Mouse (Mus musculus) heart, adult 11 months (tissue): ENCODE measurements around the gene Gm20388.

Source experiments
- DNase-seq: peaks from one replicate; pipeline ENCODE4 v3.0.0; 2022

The Gm20388 gene

GRCm38 (mm10) chr8:122906463-122907021 is 2995.9 kb downstream of the Gm20388 start:
- peak; percentile 99 for DNase-seq

- DNase-seq: no peak
Measured at GRCm38 (mm10) chr8:122912150-122912549, 3001.5 kb downstream of the Gm20388 start.

DNA sequence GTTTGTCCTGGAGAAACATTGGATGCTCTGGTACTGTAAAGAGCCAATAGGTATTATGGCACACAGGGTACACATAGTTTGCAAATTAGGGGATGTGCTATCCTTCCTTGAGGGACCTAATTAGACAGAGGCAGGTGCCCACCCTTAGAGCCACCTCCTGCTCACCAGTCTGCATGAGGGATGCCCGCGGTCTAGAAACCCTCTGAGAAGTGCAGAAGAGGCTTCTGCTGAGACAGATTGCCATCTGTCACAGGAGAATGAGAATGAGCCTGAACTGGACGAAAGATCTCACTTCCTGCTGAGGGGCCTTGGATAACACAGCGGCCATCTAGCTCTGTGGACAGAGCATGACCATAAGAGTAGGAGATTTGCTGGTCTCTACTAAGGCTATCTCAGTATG is 3002.2 kb downstream of the Gm20388 start:
- DNase-seq: no peak

GRCm38 (mm10) chr8:122916766-122917165 is 3006.1 kb downstream of the Gm20388 start:
- peak; percentile 73 for DNase-seq

DNA sequence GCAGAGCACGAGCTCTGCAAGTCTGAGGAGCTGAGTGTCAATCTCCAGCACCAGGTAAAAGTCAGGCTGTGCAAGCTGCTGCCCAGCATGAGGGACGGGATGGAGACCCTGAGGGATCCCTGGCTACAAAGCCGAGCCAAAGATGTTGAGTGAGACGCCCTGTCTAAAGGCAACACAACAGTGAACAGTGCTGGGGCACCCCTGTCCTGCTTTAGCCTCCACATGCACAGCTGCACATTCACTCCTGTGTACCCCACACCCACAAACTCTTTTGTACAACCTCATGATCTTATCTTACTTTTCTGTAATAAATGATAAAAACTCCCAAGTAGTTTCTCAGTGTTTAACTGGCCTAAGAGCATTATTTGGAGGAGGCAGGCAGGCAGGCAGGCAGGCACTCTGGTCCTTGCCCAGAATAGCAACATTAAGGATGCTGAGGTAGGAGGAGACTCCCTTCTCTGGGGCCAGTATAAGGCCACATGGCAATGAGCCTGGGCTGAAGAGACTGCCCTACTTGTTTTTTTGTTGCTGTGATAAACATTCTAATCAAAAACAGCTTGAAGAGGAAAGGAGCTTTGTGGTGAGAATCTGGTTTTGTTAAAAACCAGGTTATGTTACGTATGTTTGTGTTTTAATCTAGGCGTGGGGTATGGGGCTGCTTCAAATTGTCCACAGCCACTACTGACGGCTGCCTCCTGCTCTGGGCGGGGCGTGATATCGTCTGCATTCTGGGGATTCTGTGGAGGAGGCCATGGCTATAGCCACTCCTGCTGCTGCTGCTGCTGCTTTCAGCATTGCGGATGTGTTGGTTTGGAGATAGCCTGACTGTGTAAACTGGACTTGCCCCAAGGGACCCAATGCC is 3007.1 kb downstream of the Gm20388 start:
- peak; percentile 97 for DNase-seq

GRCm38 (mm10) chr8:122918438-122919107 is 3007.9 kb downstream of the Gm20388 start:
- peak; percentile 75 for DNase-seq

- DNase-seq: no peak
Measured at GRCm38 (mm10) chr8:122920890-122921289, 3010.2 kb downstream of the Gm20388 start.

GRCm38 (mm10) chr8:122922945-122923344 is 3012.3 kb downstream of the Gm20388 start:
- DNase-seq: no peak

DNA sequence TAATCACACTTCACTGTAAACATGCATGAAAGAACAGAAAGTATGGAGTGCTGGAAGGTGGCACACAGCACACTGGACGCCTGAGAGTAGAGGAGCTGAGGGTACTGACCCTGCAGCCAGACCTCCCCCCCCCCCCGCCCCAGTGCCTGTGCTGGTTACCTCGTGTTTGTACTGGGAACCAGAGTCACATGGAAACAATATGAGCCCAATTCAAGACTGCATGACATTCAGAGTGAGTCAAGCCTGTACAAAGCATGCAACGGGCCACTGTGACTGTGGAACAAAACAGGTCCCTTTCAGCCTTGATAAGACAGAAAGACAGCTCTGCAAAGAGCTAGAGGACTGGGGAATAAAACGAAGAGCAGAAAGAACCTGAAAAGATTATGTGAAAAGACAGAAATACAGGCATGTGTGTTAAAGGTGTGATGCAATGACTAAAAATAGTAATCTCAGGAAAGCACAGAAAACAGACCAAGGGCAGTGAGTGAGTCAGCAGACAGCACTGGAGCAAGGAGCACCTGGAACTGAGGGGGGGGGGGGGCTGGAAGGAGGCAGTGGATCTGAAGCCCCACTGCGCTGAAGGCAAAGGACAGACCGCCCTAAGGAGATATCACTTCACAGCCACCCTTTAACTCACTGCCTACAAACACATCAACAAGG is 3012.9 kb downstream of the Gm20388 start:
- DNase-seq: peak; percentile 91

DNA sequence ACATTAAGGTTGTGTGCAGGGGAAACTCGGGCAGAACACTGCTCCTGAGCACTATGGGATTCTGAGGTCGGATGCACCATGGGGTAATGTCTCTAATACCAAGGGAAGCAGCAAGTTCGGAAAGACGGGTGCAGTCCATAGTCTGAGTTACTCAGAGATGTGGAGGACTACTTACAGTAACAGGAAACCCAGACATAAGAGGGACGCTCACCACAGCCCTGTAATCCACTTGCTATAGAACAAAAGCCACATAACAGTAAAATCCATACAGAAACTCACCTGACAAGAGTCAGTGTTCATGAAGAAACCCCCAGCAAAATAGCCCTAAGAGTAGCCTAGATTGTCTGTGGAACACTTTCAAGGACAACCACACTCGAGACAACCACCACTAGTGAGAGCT is 3013.4 kb downstream of the Gm20388 start:
- no peak for DNase-seq

- DNase-seq: peak; percentile 52
Measured at GRCm38 (mm10) chr8:122925939-122926722, 3015.5 kb downstream of the Gm20388 start.

DNA sequence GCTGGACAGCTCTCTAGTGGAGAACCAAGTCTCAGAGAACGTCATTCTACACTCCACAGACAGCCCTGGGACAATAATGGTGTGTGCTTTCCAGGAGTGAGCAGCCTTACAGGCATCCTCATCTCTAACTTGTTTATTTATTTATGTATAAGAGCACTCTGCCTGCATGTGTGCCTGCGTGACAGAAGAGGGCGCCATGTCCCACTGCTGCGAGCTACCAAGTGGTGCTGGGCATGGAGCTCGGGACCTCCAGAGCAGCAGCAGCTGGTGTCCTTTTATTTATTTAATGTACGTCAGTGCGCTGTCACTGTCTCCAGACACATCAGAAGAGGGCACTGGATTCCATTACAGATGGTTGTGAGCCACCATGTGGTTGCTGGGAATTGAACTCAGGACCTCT is 3016.1 kb downstream of the Gm20388 start:
- peak; percentile 70 for DNase-seq

DNA sequence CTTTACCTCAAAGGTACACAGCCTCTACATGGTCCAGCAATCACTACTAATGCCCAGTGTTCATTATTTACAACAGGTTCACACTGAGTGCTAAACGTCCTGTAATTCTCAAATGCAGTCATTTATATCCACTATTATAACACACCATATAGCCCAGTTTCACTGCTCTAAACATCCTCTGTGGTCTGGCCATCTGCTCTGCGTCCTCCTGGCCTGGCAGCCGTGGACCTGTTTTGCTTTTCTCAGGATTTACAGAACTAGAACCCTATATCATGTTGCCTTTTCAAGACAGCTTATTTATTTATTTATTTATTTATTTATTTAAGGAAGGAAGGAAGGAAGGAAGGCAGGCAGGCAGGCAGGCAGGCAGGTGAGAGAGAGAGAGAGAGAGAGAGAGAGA is 3017.2 kb downstream of the Gm20388 start:
- DNase-seq: no peak

GRCm38 (mm10) chr8:122928631-122929224 is 3018.1 kb downstream of the Gm20388 start:
- DNase-seq: peak; percentile 92

GRCm38 (mm10) chr8:122931834-122932560 is 3021.4 kb downstream of the Gm20388 start:
- peak; percentile 82 for DNase-seq

DNA sequence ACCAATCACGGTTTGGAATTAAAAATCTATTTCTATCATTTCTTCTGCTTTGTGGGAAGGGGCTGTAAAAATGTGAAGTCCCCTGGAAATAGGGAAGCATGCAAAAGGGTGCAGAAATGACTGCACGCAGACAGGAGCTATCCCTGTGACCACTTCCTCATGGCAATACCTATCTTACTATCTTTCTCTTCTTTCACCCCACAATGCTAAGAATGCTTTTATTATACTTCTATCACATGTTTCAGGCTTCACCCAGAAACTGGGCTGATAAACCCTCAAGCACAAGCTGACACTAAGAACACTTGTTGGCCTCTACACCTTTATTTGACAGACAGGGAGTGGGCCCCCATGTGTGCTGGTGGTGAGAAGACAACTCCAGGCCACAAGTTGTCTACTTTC is 3021.9 kb downstream of the Gm20388 start:
- peak; percentile 68 for DNase-seq

- no peak for DNase-seq
Measured at GRCm38 (mm10) chr8:122933973-122934372, 3023.3 kb downstream of the Gm20388 start.

DNA sequence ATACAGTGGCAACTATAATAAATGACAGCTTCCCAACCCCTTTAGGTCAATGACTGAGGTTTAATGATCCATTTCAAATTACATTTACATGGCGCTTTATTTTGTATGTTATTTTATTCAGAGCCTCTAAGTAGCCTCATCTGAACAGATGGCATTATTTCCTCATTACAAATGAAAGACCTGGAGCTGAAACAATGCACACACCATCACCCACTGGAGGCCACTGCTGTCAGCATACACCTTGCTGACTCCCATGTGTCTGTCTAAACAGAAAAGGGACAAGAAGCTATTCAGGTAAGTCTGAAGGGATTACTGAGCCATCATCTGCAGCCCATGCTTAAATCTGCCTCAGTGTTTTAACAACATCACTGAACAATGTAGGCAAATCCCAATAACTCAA is 3024.5 kb downstream of the Gm20388 start:
- DNase-seq: no peak

DNA sequence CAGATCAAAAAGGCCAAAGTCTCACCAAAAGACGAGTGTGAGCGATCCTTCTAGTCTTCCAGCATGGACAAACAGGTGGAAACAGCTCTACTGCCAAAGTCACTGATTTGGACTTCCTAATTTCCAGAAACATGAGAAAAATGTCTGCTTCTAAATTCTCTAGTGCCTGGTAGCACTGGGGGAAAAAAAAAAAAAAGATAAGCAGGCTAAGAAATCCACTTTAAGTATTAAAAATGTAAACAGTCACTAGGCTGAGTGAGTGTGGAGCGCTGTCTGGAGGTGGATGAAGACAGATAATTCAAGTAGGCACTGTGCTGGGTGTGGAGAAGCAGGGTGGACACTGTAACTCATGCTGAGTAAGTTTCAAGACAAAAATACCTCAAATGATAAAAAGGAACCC is 3025.3 kb downstream of the Gm20388 start:
- DNase-seq: no peak

- DNase-seq: no peak
Measured at GRCm38 (mm10) chr8:122937545-122938053, 3027.0 kb downstream of the Gm20388 start.

DNA sequence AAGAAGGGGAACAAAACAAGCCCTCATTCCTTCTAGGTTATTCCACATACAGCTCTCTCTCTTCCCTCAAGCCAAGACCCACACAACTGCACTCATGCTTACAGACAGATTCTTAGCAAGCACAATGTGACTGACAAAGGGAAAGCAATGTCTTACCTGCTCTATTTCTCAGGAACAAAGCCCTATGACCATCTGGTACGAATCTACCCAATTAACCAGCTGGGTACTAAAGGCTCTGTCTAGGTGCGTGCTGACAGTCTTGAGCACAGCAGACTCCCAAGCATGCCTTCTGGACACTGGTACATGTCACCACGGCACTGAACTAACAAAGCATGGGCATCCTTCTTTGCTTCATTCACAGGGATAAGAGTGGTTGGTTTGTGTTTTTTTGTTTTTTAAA is 3027.5 kb downstream of the Gm20388 start:
- no peak for DNase-seq
